8 mouse cellular contexts compared by ENCODE assay signal in the genomic region with DNA sequence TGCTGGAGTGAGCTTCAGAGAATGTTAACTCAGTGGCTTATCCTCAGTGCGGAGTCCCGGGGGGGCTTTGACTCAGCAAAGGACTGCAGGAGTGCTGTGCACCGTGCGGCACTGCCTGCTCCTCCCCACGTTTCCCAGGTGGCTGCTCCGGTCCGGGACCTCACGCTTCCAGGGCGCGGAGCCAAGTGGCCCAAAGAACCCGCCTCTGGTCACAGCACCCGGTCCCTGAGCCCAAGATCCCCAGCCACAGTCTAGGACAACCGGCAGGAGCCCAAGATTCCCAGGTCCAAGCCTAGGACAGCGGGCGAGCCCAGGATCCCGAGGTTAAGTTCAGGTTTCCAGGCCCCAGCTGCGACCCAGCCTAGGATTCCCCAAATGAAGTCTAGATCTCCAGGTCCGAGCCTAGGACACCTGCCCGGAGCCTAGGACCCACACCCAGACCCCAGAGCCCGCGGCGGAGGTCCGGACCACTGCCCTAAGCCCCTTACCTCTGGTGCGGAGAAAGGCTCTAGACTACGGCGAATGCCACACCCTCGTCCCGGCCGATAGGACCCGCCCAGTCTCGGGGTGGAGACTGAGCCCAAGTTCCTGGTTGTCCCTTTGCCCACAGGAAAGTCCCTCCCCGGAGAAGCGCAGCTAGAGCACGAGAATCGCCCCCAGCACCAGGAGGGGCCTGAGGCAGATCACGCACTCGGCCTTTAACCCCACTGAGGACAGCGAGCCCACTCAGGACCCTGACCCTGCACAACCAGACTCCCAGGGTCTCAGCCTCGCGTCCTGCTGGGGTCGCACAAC. TPM values are rescaled to one million over a fixed set of nuclear protein-coding genes. Genes with fewer than 3 reads are reported as not detected.
DNase-seq lines count a peak whose midpoint lies in the region; ATAC-seq and TF ChIP-seq lines count a peak whose summit lies in the region.

A gene (minus strand): TSS at position 564 of the 795 bp plus-strand sequence.

- peak within 1 kb of the TSS; percentile 80 for H3K4me3 ChIP-seq in C2C12 (ENCODE audit: insufficient read depth, poor library complexity, severe bottlenecking)
- peak within 1 kb of the TSS; percentile 89 for H3K4me3 ChIP-seq in heart, embryonic 16.5 days (ENCODE audit: low read length)
- H3K4me3 ChIP-seq in megakaryocyte, embryonic 14.5 days (replicated peaks): peak within 1 kb of the TSS; percentile 92

- H3K9me3 ChIP-seq in heart, embryonic 16.5 days (replicated peaks; ENCODE audit: control insufficient read depth, low read length): no peaks in the 10 kb centered on the region
- no peaks in the 10 kb centered on the region for H3K9me3 ChIP-seq in megakaryocyte, embryonic 14.5 days

- H3K27ac ChIP-seq in heart, embryonic 16.5 days (ENCODE audit: low read length): no peak within 1 kb of the TSS

- peak within 1 kb of the TSS; percentile 87 for H3K9ac ChIP-seq in heart, embryonic 16.5 days (ENCODE audit: low read length)

- H3K4me1 ChIP-seq in heart, embryonic 16.5 days (ENCODE audit: control insufficient read depth, insufficient read depth, low read length): peaks cover 4% of the 10 kb centered on the region; the same call in 1 of the 2 replicates
- H3K4me1 ChIP-seq in megakaryocyte, embryonic 14.5 days: peaks cover 27% of the 10 kb centered on the region

- peaks cover 11% of the 10 kb centered on the region for H3K36me3 ChIP-seq in C2C12 (ENCODE audit: control insufficient read depth, insufficient read depth)
- H3K36me3 ChIP-seq in heart, embryonic 16.5 days (ENCODE audit: control insufficient read depth, insufficient read depth): no peaks in the 10 kb centered on the region
- peaks cover 3% of the 10 kb centered on the region for H3K36me3 ChIP-seq in megakaryocyte, embryonic 14.5 days (replicated peaks; ENCODE audit: low read length)

- ATAC-seq in erythroblast, adult 5-6 weeks (replicated peaks; ENCODE audit: low FRiP score, poor library complexity, severe bottlenecking): peak; percentile 66; the same call in 1 of the 2 replicates
- peak; percentile 88 for ATAC-seq in heart, embryonic 16.5 days (replicated peaks; ENCODE audit: extremely low read depth, insufficient read depth, low FRiP score)

- under 1% methylated on average over 41 of the region's 41 CpGs for whole genome bisulfite sequencing in heart, embryonic 16.5 days

- H3ac ChIP-seq in C2C12 (ENCODE audit: control insufficient read depth, insufficient read length, low read depth): peak within 1 kb of the TSS; percentile 83

- H3K79me2 ChIP-seq in C2C12 (ENCODE audit: control insufficient read depth, insufficient read depth): peaks cover 52% of the 10 kb centered on the region

- TF ChIP-seq CTCF in C2C12 (IDR thresholded peaks at IDR 0.05; ENCODE audit: control insufficient read depth, insufficient read depth, insufficient read length): no peak

- peaks cover 35% of the 10 kb centered on the region for H3K79me3 ChIP-seq in C2C12 (ENCODE audit: low read depth)

- DNase-seq in adrenal gland, adult (ENCODE audit: inconsistent age in 2 of 2, low spot score in 1 of 2): peak; percentile 88 to 95
- peak; percentile 88 to 92 for DNase-seq in kidney, postnatal 25 days
- peak; percentile 47 for DNase-seq in spleen, adult 12 weeks (ENCODE audit: low spot score)
- DNase-seq in frontal cortex, postnatal 14 days (ENCODE audit: low spot score in 2 of 2): no peak

- no peaks in the 10 kb centered on the region for H3K27me3 ChIP-seq in C2C12 (ENCODE audit: control insufficient read depth, insufficient read depth, insufficient read length)
- peaks cover 9% of the 10 kb centered on the region for H3K27me3 ChIP-seq in heart, embryonic 16.5 days (ENCODE audit: control insufficient read depth, insufficient read depth, low read length)
- peaks cover 22% of the 10 kb centered on the region for H3K27me3 ChIP-seq in megakaryocyte, embryonic 14.5 days (replicated peaks)

- H3K4me2 ChIP-seq in heart, embryonic 16.5 days (ENCODE audit: low read depth, low read length): peak within 1 kb of the TSS; percentile 97

TF ChIP-seq in C2C12, 6 proteins besides CTCF, POLR2A, EP300 and RAD21:
- TF ChIP-seq FOSL1 (IDR thresholded peaks at IDR 0.05; ENCODE audit: insufficient read depth, low read length, poor library complexity, severe bottlenecking) (no peak), MYOD1 (IDR thresholded peaks at IDR 0.05; ENCODE audit: control insufficient read depth, insufficient read length, low read depth) (no peak), MAX (IDR thresholded peaks at IDR 0.05) (no peak), CEBPB (IDR thresholded peaks at IDR 0.05; ENCODE audit: low read depth) (no peak), USF1 (IDR thresholded peaks at IDR 0.05; ENCODE audit: low read depth) (no peak), MYOG (IDR thresholded peaks at IDR 0.05; ENCODE audit: control insufficient read depth, extremely low read depth, insufficient read length) (no peak)

RNA-seq across cellular contexts. Expression of the gene that starts here (rescaled TPM):
- polyA plus RNA-seq in C2C12 (2012; fragmentation: generic; extraction: Trizol): 93.0 TPM
- 3.7 and 5.9 TPM in 2 replicates for total RNA-seq in erythroblast, adult 5-6 weeks (2015; ENCODE audit: low replicate concordance)
- 3.7 and 8.4 TPM in 2 replicates for total RNA-seq in erythroblast, adult 5-6 weeks (2017; ENCODE audit: low replicate concordance)
- 32.7 and 35.0 TPM in 2 replicates for polyA plus RNA-seq in heart, embryonic 16.5 days (2015; fragmentation: Nextera tagmentation; extraction: Ambion mirVana)
- polyA plus RNA-seq in megakaryocyte, embryonic 14.5 days (2012; ENCODE audit: insufficient read depth, low replicate concordance): 2.0 and 21.6 TPM in 2 replicates

Comparison
In these comparisons a context has a peak if more than half of its experiments do, and no peak if none do; other contexts are left out.
1. DNase-seq: peak in adrenal gland, adult (2 of 2), kidney, postnatal 25 days (2 of 2) and spleen, adult 12 weeks (single experiment); none in frontal cortex, postnatal 14 days (0 of 2).
2. Peak in every context shown above with its lines, with median percentiles within 50 percentile points of each other: H3K4me3 ChIP-seq.